In the genomic region with DNA sequence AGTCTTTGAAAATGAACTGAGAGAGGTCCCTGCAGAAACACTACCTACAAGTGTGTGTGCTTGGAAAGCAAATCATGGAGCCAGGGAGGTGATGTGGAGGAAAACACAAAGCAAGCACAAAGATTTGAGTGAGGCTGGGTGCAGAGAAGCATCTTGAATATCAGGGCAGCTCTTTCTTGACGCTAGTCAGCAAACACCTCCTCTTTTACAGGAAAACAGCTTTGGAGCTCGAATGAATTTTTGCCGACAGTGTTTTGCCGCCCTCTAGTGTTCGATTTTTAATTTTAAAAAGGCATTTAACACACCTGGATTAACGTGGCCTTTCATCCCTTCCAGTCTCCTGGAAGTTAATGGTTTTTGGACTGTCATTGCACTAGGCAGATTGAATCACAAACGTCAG, we compare ENCODE assay signal across 9 mouse cellular contexts.
DNase-seq lines count a peak whose midpoint lies in the region; ATAC-seq and TF ChIP-seq lines count a peak whose summit lies in the region.
"Had no signal": no experiment of that assay in that cellular context is flagged by ENCODE, and none has a peak within 500 bp of the region (broad histone marks: within the 10 kb centered on the region; RNA-seq: fewer than 3 reads in every experiment).

No protein-coding gene starts in this region.

- DNase-seq in hindbrain, embryonic 10.5 days (ENCODE audit: low spot score): peak; percentile 21
- peak; percentile 62 for DNase-seq in CD4-positive, CD25-positive, alpha-beta regulatory T cell, adult 2 months (ENCODE audit: low read depth, low spot score)
- DNase-seq in brain, embryonic 14.5 days (ENCODE audit: low read depth): peak; percentile 82
- peak; percentile 84 for DNase-seq in forebrain, postnatal 0 days
- peak; percentile 66 for DNase-seq in limb, embryonic 14.5 days (ENCODE audit: low spot score)
- peak; percentile 30 for DNase-seq in stomach, postnatal 0 days (ENCODE audit: low spot score)
- no peak for DNase-seq in ovary, postnatal 36 days (ENCODE audit: low spot score)
- DNase-seq: liver, embryonic 13.5 days had no signal

- TF ChIP-seq CTCF in brain, embryonic 14.5 days (IDR thresholded peaks at IDR 0.05; ENCODE audit: borderline replicate concordance, extremely low read depth, insufficient read depth, insufficient read length): peak; percentile 63; the same call in 1 of the 2 replicates
- peak; percentile 82 for TF ChIP-seq CTCF in forebrain, postnatal 0 days (IDR thresholded peaks at IDR 0.05; ENCODE audit: low read depth)
- peak; percentile 90 for TF ChIP-seq CTCF in stomach, postnatal 0 days (IDR thresholded peaks at IDR 0.05; ENCODE audit: low read depth)

- no peak overlapping the region for H3K4me2 ChIP-seq in hindbrain, embryonic 12.5 days (replicated peaks)
- H3K4me2 ChIP-seq in forebrain, postnatal 0 days (ENCODE audit: low read depth): no peak overlapping the region
- H3K4me2 ChIP-seq in limb, embryonic 14.5 days (replicated peaks; ENCODE audit: low read depth, low read length, severe bottlenecking): no peak overlapping the region
- no peak overlapping the region for H3K4me2 ChIP-seq in stomach, postnatal 0 days (replicated peaks; ENCODE audit: low read depth)
- H3K4me2 ChIP-seq: liver, embryonic 13.5 days had no signal

- 0 out of 2 replicates have a peak, but pooled peaks cover 5% of the 10 kb centered on the region for H3K4me1 ChIP-seq in hindbrain, embryonic 10.5 days (replicated peaks)
- no peaks in the 10 kb centered on the region for H3K4me1 ChIP-seq in hindbrain, embryonic 12.5 days
- H3K4me1 ChIP-seq in forebrain, postnatal 0 days (ENCODE audit: insufficient read depth): 0 out of 2 replicates have a peak, but pooled peaks cover 2% of the 10 kb centered on the region
- H3K4me1 ChIP-seq in limb, embryonic 14.5 days (ENCODE audit: control insufficient read depth, insufficient read depth, low read length): no peaks in the 10 kb centered on the region
- H3K4me1 ChIP-seq in stomach, postnatal 0 days (replicated peaks; ENCODE audit: control insufficient read depth, insufficient read depth): no peaks in the 10 kb centered on the region
- H3K4me1 ChIP-seq: liver, embryonic 13.5 days had no signal

- no peak overlapping the region for H3K9ac ChIP-seq in hindbrain, embryonic 12.5 days
- no peak overlapping the region for H3K9ac ChIP-seq in forebrain, postnatal 0 days
- no peak overlapping the region for H3K9ac ChIP-seq in limb, embryonic 14.5 days (ENCODE audit: low read depth, low read length, severe bottlenecking)
- no peak overlapping the region for H3K9ac ChIP-seq in stomach, postnatal 0 days (ENCODE audit: low read length)
- H3K9ac ChIP-seq: liver, embryonic 13.5 days had no signal

- TF ChIP-seq POLR2A in brain, embryonic 14.5 days (IDR thresholded peaks at IDR 0.05; ENCODE audit: borderline replicate concordance, extremely low read depth, insufficient read depth, insufficient read length, poor library complexity, severe bottlenecking): no peak
- no peak for TF ChIP-seq POLR2A in limb, embryonic 14.5 days (IDR thresholded peaks at IDR 0.05; ENCODE audit: borderline replicate concordance, extremely low read depth, insufficient read depth, insufficient read length)

- H3K9me3 ChIP-seq in hindbrain, embryonic 10.5 days: no peaks in the 10 kb centered on the region
- H3K9me3 ChIP-seq in hindbrain, embryonic 12.5 days (replicated peaks): no peaks in the 10 kb centered on the region
- H3K9me3 ChIP-seq in forebrain, postnatal 0 days (ENCODE audit: low read length): no peaks in the 10 kb centered on the region
- H3K9me3 ChIP-seq in limb, embryonic 14.5 days (ENCODE audit: control insufficient read depth, low read length): no peaks in the 10 kb centered on the region
- H3K9me3 ChIP-seq in stomach, postnatal 0 days (ENCODE audit: control insufficient read depth, low read length): no peaks in the 10 kb centered on the region
- H3K9me3 ChIP-seq: liver, embryonic 13.5 days had no signal

- TF ChIP-seq EP300 in stomach, postnatal 0 days (optimal IDR thresholded peaks at IDR 0.05): no peak

- no peaks in the 10 kb centered on the region for H3K27me3 ChIP-seq in hindbrain, embryonic 10.5 days (ENCODE audit: insufficient read depth, poor library complexity, severe bottlenecking)
- H3K27me3 ChIP-seq in hindbrain, embryonic 12.5 days: no peaks in the 10 kb centered on the region
- H3K27me3 ChIP-seq in forebrain, postnatal 0 days (ENCODE audit: insufficient read depth, low read length): no peaks in the 10 kb centered on the region
- H3K27me3 ChIP-seq in limb, embryonic 14.5 days (ENCODE audit: control insufficient read depth, insufficient read depth, low read length): no peaks in the 10 kb centered on the region
- no peaks in the 10 kb centered on the region for H3K27me3 ChIP-seq in stomach, postnatal 0 days (ENCODE audit: control insufficient read depth, insufficient read depth, low read length)
- H3K27me3 ChIP-seq: liver, embryonic 13.5 days had no signal

- no peak overlapping the region for H3K27ac ChIP-seq in hindbrain, embryonic 10.5 days
- no peak overlapping the region for H3K27ac ChIP-seq in hindbrain, embryonic 12.5 days
- no peak overlapping the region for H3K27ac ChIP-seq in forebrain, postnatal 0 days (ENCODE audit: low read depth, low read length)
- no peak overlapping the region for H3K27ac ChIP-seq in limb, embryonic 14.5 days (replicated peaks; ENCODE audit: low read depth, low read length)
- no peak overlapping the region for H3K27ac ChIP-seq in stomach, postnatal 0 days (replicated peaks)
- H3K27ac ChIP-seq: liver, embryonic 13.5 days had no signal

- no peak for ATAC-seq in hindbrain, embryonic 12.5 days (ENCODE audit: low FRiP score)
- ATAC-seq in forebrain, postnatal 0 days: peak; percentile 44; the same call in 1 of the 2 replicates
- ATAC-seq in limb, embryonic 14.5 days (ENCODE audit: low FRiP score, low read depth): no peak
- ATAC-seq in stomach, postnatal 0 days (ENCODE audit: low FRiP score, low TSS enrichment): no peak

- 6% methylated on average over 7 of the region's 7 CpGs for WGBS in hindbrain, embryonic 10.5 days
- 5% methylated on average over 7 of the region's 7 CpGs for whole genome bisulfite sequencing in hindbrain, embryonic 12.5 days
- 2% methylated on average over 7 of the region's 7 CpGs for WGBS in forebrain, postnatal 0 days
- under 1% methylated on average over 7 of the region's 7 CpGs for WGBS in limb, embryonic 14.5 days
- 1% methylated on average over 7 of the region's 7 CpGs for WGBS in stomach, postnatal 0 days

- no peaks in the 10 kb centered on the region for H3K36me3 ChIP-seq in hindbrain, embryonic 10.5 days
- no peaks in the 10 kb centered on the region for H3K36me3 ChIP-seq in hindbrain, embryonic 12.5 days
- no peaks in the 10 kb centered on the region for H3K36me3 ChIP-seq in forebrain, postnatal 0 days (ENCODE audit: insufficient read depth)
- no peaks in the 10 kb centered on the region for H3K36me3 ChIP-seq in limb, embryonic 14.5 days (ENCODE audit: control insufficient read depth, insufficient read depth, low read length)
- no peaks in the 10 kb centered on the region for H3K36me3 ChIP-seq in stomach, postnatal 0 days (ENCODE audit: control insufficient read depth, insufficient read depth, low read length)
- H3K36me3 ChIP-seq: liver, embryonic 13.5 days had no signal

- no peak overlapping the region for H3K4me3 ChIP-seq in hindbrain, embryonic 10.5 days
- no peak overlapping the region for H3K4me3 ChIP-seq in hindbrain, embryonic 12.5 days
- no peak overlapping the region for H3K4me3 ChIP-seq in forebrain, postnatal 0 days (ENCODE audit: low read depth, low read length)
- H3K4me3 ChIP-seq in limb, embryonic 14.5 days (replicated peaks; ENCODE audit: low read length): no peak overlapping the region
- no peak overlapping the region for H3K4me3 ChIP-seq in stomach, postnatal 0 days (ENCODE audit: low read depth, low read length)
- H3K4me3 ChIP-seq: liver, embryonic 13.5 days had no signal
